Mouse (Mus musculus): ENCODE measurements around the gene Plp2.
"Not testable (repeated sequence)": the region's sequence is repeated elsewhere in the genome, so short reads cannot be mapped to it uniquely, and the experiment has no call there.

The Plp2 gene

DNA sequence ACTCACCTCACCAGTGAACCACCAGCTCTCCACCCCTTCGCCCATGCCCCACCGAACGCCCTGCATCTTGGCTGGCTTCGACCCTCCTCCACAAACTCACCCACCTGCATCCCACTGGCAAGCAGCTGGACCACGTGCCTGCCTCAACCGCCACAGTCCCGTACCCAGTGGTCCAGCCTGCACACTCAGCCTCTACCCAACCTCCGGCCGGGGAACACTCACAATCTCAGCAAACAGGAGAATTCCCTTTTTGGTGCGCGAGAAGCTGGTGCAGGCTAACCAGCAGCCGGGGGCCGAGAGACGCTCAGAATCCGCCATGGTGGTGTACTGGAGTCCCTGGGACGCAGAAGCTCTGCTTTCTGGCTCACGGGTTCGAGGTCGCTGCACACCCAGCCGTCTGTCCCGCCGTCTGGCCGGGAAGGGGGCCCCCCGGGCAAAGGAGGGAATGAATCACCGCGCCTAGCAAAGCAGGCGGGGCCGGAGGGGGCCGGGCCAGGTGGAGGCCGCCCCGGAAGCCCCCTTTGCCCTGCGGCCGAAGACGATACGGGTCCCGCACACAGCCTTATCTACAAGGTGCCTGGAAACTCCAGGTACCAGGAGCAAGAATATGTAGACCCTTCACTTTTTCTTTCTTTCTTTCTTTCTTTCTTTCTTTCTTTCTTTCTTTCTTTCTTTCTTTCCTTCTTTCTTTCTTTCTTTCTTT lies at the start of gene Plp2:
TSS of gene Plp2 (minus strand) at position 470 of the 703 bp plus-strand sequence.
- DNase-seq = no peak

DNA sequence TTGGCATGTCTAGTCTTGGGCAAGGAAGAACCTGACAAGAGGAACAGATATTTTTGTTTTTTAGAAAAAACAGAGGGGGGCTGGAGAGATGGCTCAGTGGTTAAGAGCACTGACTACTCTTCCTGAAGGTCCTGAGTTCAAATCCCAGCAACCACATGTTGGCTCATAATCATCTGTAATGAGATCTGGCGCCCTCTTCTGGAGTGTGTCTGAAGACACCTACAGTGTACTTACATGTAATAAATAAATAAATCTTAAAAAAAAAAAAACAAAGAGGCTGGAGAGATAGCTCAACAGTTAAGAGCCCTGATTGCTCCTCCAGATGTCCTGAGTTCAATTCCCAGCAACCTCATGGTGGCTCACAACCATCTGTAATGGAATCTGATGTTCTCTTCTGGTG lies 44.9 kb upstream of the Plp2 start:
- DNase-seq = not testable (repeated sequence)

DNA sequence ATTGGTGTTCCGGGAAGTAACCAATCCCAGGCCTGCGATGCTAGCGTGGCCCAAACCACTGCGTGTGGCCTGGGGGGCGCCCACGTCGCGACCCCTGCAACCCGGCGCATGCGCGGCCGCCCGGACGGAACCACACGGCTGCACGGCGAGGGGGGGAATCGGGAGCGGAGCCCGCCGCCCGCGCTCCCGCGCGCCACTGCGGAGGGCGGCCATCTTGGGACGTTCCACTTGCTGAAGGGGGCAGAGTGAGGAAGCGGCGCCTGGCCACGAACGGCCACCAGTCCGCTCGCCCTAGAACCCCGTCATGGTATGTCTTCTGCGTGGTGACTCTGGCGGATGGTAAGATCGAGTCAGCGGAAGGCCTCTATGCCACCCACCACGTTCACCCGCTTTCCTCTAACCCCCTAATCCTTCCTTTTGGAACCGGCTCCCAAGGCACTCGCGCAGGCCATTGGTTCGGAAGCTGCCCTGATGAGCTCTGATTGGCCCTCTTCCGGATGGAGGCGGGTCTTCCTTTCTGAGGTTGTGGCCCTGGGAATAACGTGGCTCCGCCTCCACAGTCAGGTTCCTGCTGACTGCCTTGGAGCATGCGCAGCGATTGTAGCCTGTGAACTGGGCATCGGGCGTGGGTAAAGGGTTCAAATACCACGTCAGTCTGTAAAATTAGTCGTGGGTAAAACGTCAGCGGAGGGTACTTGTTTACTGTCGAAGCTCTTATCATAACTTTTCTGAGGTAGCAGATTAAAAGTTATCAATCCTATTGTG lies 43.1 kb upstream of the Plp2 start, which contains the start of gene Wdr45:
TSS of gene Wdr45 (plus strand) at position 199 of the 765 bp plus-strand sequence.
- peak; percentile 95 for DNase-seq

DNA sequence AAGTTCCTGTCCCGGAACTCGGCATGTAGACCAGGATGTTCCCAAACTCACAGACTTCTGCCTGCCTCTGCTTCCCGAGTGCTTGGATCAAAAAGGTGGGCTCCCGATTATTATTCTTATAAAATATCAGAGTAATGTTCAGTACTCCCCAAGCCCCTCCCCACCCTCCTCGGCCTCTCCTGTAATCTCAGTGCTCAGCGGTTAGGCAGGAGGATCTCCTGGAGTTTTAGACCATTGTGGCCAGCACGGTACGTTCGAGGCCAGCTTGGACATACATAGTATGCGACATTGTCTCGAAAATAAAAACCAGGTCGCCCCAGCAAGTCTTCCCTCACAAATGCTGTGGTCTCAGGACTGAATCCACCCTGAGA lies 42.6 kb upstream of the Plp2 start:
- not testable (repeated sequence) for DNase-seq

GRCm38 (mm10) chrX:7696954-7697381 lies 25.8 kb upstream of the Plp2 start, which contains the start of gene Gpkow:
TSS of gene Gpkow (plus strand) at chrX:7697131.
- peak; percentile 90 for DNase-seq

DNA sequence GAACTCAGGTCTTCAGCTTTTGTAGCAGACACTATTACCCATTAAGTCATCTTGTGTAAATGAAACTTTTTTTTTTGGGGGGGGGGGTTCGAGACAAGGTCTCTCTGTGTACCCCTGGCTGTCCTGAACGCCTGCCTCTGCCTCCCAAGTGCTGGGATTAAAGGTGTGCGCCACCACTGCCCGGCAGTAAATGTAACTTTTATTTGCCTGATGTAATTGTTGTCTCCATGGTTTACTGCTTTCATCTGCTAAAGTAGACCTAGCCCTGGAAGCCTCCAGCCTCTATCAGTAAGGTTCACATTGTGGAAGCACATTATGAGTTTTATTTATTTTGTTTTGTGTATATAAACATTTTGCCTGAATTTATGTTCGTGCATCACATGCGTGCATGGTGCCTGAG lies 25.3 kb upstream of the Plp2 start:
- DNase-seq = no peak

GRCm38 (mm10) chrX:7692862-7693261 lies 21.7 kb upstream of the Plp2 start:
- peak; percentile 40 for DNase-seq

GRCm38 (mm10) chrX:7690486-7690885 lies 19.3 kb upstream of the Plp2 start:
- no peak for DNase-seq

GRCm38 (mm10) chrX:7688321-7688720 lies 17.1 kb upstream of the Plp2 start:
- DNase-seq = no peak

DNA sequence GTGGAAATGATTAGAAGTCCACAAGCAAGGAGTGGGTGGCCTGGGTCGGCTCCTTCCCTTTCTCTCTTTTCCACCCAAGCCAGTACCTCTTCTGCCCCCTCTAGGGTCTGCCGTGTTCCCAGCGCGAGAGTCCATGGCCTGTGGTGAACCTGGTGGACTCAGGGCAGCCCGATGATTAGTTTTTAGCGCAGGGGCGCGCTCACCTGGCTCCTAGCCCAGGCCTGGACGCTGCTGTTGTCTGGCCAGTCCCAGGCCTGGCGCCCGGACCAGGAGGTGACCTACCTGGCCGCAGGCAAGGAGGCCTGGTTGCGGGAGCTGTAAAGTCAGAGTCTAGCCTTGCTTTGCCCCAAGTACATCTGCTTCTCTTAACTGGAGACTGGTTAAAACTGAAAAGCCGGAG lies 9.7 kb upstream of the Plp2 start, which contains the start of gene Magix:
TSS of gene Magix (minus strand) at position 388 of the 400 bp plus-strand sequence.
- peak; percentile 68 for DNase-seq

DNA sequence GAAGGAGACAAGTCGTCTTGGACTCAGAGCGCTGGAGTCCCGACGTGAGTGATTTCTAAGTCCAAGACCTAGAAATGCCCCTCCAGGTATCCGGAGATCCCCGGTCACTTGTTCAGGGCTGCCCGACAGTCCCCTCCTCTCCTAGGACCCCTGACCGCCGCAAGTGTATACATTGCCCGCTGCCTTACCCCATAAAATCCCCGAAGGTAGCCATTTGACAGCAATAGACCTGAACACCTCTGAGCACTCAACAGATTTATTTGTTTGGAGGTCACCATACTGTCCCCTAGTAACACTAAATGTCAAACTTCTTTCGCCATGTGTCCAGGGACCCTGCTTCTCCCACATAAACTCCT lies 8.8 kb upstream of the Plp2 start:
- DNase-seq = no peak

GRCm38 (mm10) chrX:7679405-7680056 lies 8.3 kb upstream of the Plp2 start:
- peak; percentile 96 for DNase-seq

DNA sequence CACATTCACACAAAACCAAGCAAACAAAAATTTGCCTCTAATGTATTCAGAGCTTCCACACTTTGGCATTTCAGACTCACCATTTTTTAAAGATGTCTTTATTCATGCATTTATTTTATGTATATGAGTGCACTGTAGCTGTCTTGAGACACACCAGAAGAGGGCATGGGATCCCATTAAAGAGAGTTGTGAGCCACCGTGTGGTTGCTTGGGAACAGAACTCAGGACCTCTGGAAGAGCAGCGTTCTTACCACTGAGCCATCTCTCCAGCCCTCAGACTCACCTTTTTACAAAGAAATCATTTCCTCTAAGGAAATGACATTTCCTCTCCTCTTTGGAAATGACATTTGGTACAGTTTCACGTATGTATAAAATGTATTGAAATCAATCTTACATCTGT lies 7.8 kb upstream of the Plp2 start:
- no peak for DNase-seq

GRCm38 (mm10) chrX:7675001-7675380 lies 3.8 kb upstream of the Plp2 start:
- no peak for DNase-seq

DNA sequence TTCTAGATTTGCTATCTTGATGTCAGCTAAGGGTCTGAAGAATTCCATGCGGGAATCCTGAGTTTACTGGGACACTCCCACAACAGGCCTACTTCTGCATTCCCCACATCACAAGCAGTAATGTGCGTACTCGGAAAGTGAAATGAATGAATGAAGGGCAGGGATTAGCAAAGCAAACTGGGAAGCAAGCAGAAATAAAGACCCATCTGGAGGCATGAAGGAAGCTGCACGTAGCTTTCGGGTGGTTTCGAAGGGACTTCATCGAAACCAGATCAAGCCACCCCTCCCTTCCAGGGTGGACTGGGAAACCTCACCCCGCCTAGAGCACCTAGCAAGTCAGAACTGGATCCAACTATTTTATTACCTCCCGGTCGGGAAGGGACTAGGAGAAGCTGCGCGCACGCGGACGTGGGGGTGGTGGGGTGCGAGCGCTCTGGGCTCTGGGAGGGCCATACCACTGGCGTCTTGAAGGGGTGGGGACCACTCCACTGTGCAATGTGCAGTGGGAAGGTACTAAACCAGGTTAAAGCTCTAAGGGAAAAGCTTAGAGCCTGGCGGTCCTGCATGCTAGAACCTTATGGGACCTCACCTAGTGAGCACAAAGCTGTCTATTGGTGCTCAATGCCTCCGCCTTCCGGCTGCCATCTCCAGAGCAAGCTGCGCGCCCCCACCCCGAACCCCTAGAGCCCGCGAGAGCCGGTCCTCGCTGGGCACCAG lies 3.3 kb upstream of the Plp2 start:
- DNase-seq = peak; percentile 27

- DNase-seq = peak; percentile 15
Observed at GRCm38 (mm10) chrX:7673578-7674281, 2.5 kb upstream of the Plp2 start.

DNA sequence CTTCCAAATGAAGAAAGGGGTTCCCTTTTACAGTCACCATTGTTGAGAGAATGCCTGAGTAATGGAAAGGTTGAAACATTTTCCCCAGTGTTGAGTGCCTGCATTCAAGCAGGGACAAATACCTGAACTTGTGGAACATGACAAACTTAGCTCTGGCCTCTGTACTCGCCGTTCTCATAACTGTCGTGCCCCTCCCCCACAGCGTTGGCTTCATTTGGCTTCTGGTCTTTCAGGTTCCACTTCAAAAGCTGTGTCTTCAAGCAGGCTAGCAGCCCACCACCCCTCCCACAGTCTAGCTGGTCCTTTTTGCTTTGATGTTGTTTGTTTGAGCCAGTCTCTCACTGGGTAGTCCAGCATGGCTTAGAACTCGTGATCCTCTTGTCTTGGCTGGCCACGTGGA lies 1.5 kb upstream of the Plp2 start:
- DNase-seq = no peak

DNA sequence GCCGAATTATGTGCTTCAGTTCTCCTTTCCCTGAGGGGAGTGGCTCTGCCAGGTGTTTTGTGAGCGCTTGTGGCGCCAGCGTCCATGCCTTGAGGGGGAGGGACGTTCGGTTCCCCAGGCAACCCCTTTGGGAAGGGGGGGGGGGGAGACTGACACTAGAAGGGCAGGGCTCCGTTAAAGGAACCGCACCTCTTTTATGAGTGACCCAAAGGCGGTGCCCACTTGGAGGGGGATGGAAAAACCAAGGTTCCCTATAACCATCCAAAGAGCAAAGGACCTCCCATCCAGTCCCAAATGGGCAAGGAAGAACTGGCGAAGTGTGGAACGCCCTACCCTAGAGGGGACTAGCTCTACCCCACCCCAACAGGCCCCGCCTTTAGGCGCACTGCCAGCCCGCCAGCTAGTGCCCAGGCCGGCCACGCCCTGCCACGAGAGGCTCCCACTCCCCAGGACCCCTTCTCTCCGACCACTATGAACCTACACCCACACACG lies 754 bp downstream of the Plp2 start:
- peak; percentile 71 for DNase-seq

DNA sequence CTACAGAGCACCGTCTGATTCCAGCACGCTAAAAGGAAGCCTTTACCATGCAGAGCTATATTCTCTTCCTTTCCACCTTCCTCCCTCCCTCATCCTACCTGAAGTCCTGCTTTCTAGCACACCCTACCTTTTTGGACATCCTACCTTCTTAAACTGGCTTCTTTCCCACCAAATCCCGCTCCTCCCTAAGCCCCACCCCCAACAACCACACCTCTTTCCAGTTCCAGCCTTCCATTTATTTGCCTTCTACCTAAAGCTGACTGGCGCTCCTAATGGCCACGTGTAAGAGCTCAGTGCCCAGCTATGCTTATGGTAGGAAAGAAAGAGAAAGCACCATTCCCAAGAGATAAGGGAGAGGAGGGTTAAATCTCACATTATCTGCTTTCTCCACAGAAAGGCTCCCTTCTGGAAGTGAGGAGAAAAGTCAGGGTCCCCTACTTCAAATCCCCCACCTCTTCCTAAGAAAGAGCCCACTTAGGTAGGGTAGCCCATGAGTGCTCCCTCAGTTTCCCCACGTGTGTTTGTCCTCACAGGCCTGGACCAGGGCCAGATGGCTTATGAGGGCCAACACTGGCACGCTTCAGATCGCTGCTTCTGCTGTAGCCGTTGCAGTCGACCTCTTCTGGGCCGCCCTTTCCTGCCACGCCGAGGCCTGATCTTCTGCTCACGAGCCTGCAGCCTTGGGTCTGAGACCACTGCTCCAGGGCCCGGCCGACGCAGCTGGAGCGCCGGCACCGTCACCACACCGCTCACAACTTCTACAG lies 5.3 kb downstream of the Plp2 start:
- DNase-seq = no peak

- no peak for DNase-seq
Observed at GRCm38 (mm10) chrX:7664791-7665190, 6.4 kb downstream of the Plp2 start.

DNA sequence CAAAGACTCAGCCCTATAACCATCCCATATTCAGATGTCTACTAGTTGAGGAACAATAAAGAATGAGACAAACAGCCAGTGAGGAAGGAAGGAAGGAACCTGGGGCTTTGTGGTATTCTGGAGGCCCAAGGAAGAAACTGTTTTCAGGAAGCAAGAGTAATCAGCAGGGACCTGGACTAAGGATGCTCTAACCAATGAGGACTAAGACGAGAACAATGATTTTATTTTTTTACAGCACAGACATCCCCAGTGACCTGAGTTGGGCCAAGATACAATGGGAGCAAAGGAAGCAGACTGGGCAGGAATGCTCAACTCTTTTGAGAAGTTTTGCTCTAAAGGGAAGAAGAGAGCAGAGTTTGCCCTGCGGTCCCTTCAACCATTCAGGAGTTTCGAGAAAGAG lies 8.3 kb downstream of the Plp2 start:
- no peak for DNase-seq

Measured in kidney, postnatal 14 days (tissue).